Mouse (Mus musculus) frontal cortex, adult (tissue): ENCODE data around the gene Spg11.
"Not testable (repeated sequence)": the region's sequence is repeated elsewhere in the genome, so short reads cannot be mapped to it uniquely, and the experiment has no call there.

Experiments used
- ATAC-seq: cut with Nextera tagmentation; 2 replicates; pipeline ENCODE4 v1.9.2; 2017; ENCODE audit warnings: mild to moderate bottlenecking, moderate library complexity, mixed read lengths; ENCODE audit not compliant: low TSS enrichment

Gene Spg11

GRCm38 (mm10) chr2:122145756-122146155 is 27.6 kb upstream of the Spg11 start:
- no peak for ATAC-seq

DNA sequence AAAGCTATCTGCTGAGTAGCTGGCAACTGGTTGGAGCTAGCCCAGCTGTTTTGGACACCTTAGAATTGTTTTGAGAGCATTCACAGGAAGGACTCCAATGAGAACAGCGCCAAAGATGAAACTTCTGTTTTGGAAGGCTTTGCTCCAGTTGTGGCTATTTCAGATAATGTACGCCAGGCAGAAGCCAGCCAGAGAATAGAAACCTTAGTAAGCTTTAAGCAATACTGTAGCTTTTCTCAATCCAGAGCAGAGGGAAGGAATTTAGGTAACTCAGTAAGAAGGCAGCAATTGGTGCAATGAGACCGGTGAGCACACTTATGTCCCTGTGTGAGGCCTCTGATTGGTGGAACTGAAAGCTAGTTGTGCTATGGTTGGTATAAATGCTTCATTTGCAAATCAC is 24.9 kb upstream of the Spg11 start:
- ATAC-seq: no peak

DNA sequence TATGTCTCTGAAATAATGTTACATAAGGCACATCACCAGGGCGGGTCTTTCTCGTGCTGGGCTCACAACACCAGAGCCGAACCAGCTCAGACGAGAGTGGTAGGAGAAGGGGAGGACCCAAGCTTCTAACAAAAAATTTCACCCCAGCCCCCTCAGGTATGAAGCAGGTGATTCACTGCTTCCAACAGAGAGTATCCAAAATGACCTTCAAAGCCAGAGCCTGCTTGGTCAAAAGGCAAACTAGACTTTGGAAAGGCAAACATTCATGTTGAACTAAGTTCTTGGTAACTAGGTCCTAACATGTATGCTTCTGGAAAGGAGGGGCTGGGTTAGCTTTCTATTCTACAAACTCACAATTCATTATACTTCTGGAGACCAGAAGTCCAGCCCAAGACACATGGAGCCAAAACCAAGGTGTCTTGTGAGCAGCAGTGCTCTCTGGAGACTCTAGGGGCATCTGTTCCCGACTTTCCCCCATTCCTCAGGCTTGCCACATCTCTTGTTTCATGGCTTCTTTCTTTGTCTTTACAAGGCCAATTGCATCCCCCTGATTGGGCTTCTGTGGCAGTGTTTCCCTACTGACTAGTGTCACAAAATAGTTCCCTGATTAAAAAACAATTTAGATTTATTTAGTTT is 23.3 kb upstream of the Spg11 start:
- ATAC-seq: no peak

- ATAC-seq: no peak
Observed at GRCm38 (mm10) chr2:122140815-122141214, 22.6 kb upstream of the Spg11 start.

DNA sequence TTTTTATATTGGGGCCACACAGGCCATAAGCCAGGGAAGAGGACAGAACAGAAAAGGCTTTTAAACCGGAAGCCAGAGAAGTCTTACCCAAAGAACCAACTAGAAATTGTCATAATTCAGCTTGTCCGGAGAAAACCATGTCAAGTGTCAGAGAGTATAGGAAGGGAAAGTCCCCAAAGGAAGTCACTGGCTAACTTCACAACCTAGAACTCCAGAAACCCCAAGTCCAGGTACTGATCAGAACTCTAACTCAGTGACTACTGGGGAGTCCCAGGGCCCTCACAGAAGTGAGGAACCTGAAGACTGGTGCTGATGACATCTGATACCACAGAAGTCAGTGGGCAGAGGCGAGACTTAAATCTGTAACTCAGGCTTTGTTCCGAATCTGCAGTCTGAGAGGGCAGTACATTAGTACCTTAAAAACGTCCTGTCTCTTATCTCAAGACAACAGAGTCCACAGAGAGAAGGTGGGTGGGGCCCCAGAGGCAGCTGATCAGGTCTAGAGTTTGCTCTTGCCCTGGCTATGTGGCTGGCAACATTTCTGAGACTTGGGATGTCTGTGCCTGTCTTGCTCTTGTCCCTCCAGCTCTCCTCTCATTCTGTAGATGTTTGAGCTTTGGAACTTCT is 19.8 kb upstream of the Spg11 start:
- no peak for ATAC-seq

- ATAC-seq: no peak
Observed at GRCm38 (mm10) chr2:122132618-122133017, 14.4 kb upstream of the Spg11 start.

DNA sequence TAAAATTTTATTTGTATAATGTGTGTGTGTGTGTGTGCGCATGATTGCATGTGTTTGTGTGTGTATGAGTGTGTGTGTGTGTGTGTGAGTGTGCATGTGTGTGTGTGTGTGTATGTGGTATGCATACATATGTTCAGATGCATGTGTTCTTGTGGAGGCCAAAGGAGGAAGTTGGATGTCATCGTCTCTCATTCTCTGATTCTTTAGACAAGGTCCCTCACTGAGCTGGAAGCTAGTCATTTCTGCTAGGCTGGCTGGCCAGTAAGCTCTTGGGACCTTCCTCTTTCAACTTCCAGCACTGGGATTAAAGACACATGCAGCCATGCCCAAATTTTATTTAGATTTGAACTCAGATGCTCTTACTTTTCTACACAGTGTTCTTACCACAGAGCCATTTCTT is 13.9 kb upstream of the Spg11 start:
- ATAC-seq: no peak

DNA sequence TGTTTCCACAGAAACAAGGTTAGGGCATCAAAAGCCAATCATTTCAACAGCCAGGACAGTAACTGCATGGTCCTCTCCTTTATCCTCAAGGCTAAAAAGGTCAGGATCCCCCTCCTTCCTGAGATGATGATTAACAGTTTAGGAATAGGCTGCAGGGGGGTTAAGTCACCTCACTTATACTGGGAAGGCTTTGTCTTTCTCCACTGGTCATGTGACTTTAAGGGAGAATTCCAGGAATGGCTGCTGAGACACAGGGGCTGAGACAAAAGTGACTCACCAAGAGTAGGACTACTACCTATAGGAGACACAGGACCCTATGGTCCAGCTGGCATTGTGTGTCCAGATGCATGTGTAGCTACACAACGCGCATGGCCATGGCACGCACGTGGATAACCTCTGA is 9.4 kb upstream of the Spg11 start:
- ATAC-seq: no peak

DNA sequence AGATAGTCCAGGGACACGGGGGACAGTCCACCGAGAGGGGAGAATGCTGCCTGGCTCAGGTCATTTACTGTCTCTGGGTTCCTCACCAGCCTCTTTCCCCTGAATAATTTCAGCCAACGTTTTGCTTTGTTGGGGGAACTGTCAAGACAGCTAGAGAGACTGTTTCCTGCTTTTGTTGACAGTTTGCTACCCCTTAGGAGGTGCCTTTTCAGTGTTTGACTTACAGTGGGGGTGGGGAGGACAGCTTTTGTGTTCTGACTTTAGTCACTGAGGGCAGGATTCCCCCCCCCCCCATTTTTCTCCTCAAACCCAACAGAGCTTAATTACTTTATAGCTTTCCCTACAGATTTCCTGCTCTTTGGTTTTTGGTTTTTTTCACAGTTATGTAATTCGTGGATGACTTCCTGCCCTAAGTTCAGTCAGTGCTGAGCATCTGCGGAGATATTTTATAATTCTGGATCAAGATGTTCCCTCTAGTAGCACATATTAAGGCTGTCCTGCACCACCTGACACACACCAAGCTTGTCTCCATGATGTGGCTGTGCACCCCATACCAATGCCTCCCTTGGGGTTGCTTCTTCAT is 8.7 kb upstream of the Spg11 start:
- no peak for ATAC-seq

DNA sequence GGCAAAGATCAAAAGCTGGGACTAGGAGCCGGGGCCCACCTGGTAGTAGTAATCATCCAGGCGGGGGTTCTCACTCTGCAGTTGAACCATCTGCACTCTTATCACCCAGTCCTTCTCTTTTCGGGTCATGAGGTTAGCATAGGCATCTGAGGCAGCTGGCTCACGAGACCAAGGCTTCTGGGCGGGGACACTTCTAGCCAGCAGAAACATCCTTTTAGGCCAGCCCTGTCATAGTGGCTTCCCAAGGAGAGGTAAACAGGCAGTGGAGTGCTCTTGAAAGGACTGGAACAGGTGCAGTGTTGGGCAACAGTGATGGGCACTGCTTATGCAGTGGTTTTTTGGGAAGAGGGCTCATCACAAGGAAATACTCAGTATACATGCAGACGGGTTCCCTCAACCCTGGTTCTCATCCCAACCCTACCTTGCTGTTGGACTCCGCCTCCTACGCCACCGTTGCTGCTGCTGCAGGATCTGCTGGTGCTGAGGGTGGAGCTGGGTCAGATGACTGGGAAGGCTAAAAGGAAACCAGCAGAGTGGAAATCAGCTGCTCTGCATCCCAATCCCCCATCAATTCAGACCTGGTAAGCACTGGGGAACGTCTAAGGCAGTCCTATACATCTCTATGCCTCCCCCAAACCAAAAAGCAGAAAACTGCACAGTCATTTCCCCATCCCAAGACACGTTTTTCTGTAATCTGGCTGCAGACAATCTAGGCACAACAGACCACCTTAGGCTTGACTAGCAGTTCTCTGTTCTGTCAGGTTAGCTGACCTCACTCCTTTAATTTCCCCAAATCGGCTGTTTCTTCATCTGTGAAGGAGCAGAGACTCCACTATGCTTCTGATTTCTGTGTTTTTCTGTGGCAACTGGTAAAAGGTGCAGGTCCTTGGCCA is 7.7 kb upstream of the Spg11 start:
- ATAC-seq: no peak

- no peak for ATAC-seq
Observed at GRCm38 (mm10) chr2:122116888-122117287, 1.3 kb downstream of the Spg11 start.

DNA sequence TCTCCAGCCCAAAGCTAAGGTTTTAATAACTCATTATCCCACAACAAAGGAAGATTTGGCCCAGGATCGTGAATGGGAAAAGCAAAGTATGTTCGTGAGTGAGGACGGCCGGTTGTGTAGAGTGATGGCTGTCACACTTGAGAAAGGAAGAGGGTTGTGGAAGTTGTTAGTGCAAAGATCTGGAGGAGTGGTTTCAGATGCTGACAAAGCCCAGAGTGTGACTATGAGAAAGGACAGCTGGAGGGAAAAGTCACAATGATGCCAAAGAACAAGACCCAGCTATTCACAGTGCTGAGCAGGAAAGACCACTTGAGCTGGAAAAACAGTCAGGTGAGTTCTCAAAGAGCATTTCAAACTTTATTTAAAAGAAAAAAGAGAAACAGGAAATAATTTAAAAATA is 8.5 kb downstream of the Spg11 start:
- ATAC-seq: no peak

DNA sequence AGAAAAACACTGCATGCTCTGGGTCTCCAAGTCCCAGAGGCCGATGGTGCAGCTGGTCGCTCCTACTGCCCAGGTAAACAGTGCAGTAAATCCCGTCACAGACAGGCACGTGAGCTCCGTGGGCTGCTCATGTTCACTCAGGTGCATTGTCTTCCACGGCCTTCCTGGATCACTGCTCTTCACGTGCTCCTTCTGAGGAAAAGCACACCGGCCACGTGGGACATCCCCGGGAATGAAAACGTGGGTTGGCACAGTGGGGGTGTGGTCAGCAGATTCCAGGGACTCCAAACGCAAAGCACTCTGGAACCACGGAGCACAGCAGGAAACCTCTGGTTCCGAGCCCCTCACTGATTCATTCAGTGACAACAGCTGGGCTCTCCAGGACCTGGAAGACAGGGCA is 10.1 kb downstream of the Spg11 start:
- ATAC-seq: no peak

- ATAC-seq: no peak
Observed at GRCm38 (mm10) chr2:122102070-122102469, 16.1 kb downstream of the Spg11 start.

DNA sequence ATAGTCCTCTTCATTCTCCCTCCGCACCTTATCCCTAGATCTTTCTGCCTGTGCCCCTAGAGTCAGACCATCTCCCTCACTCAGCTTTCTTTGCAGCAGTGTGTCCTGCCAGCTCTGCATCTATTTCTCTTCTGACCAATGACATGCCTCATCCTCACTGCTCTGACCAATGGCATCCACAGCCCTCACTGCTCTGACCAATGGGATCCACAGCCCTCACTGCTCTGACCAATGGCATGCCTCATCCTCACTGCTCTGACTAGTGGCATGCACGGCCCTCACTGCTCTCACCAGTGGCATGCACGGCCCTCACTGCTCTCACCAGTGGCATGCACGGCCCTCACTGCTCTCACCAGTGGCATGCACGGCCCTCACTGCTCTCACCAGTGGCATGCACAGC is 20.5 kb downstream of the Spg11 start:
- ATAC-seq: not testable (repeated sequence)

DNA sequence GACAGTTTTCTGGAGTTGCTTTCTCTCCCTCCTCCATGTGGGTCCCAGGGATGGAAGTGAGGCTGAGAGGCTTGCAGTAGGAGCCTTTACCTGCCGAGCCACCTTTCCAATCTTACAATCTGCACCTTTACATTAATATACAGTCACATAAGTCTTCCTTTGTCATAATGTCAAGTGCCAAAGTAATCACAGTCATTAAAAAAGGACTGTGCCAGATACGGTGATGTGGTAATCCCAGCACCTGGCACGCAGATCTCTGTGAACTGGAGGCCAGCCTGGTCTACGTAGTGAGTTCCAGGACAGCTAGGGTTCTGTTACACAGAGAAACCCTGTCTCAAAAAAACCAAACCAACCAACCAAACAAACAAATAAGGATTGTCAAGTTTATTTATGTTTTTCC is 24.3 kb downstream of the Spg11 start:
- ATAC-seq: no peak

- ATAC-seq: no peak
Observed at GRCm38 (mm10) chr2:122086446-122086845, 31.7 kb downstream of the Spg11 start.

DNA sequence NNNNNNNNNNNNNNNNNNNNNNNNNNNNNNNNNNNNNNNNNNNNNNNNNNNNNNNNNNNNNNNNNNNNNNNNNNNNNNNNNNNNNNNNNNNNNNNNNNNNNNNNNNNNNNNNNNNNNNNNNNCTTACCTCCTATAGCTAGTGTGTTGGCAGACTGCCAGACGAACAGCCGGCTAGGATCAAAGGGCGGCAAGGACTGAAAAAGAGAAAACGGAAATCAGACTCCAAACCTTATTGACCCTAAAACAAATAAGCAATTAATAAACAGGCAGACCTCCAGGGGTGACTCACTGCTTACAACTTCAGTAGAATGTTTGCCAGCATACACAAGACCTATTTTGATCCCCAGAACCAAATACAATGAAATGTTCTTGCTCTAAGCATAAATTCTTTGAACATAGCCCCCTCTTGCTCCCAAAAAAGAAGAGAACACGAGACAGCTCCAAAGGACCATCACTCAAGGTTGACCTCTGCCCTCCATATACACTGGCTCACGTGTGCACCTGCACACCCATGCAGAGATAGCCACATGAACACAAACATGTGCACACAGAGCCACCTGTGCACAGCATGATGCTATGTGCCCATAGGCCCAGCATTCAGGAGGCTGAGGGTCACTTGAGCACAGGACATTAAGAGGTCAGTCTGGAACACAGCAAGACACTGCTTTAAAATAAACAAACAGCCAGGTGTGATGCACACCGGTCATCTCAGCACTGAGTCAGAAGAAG is 36.3 kb downstream of the Spg11 start:
- ATAC-seq: no peak

DNA sequence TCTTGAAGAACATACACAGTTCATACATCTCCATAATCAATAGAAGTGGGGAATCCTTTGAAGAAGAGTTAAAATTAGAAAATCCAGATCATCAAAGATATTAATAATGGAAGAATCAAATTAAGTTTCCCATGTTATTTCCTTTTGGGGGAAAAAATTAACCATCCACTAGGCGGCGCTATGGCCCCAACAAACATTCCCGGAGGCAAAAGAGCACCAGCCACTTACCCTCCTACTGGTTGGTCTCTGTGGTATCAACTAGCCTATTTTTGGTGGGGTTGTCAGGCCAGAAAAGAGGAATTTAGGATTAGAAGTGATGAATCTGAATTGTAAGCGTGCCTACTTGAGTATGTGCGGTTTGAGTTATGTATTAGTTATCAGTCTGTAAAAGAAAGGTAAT is 48.3 kb downstream of the Spg11 start:
- ATAC-seq: no peak

GRCm38 (mm10) chr2:122069144-122069912 is 48.9 kb downstream of the Spg11 start:
- no peak for ATAC-seq

GRCm38 (mm10) chr2:122066241-122066640 is 51.9 kb downstream of the Spg11 start:
- no peak for ATAC-seq
